Comparison of ENCODE assay signal across 9 mouse cellular contexts in the genomic region with DNA sequence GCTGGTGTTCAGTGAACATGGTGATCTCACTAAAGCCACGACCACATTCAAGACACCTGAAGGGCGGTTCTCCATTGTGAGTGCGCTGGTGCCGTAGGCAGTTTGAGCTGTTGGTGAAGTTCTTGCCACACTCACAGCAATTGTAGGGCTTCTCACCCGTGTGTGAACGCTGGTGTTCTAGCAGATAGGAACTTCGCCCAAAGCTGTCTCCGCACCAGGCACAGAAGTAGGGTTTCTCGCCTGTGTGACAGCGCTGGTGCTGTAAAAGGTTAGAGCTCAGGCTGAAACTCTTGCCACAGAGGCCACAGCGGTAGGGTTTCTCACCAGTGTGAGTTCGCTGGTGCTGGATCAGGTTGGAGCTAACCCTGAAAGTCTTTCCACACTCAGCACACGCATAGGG. TPM values are rescaled to one million over a fixed set of nuclear protein-coding genes. Genes with fewer than 3 reads are reported as not detected.
A peak's percentile ranks its signal among the peaks of the same experiment; 100 is the strongest.
DNase-seq lines count a peak whose midpoint lies in the region; ATAC-seq and TF ChIP-seq lines count a peak whose summit lies in the region.
"Had no signal": no experiment of that assay in that cellular context is flagged by ENCODE, and none has a peak within 500 bp of the region (broad histone marks: within the 10 kb centered on the region; RNA-seq: fewer than 3 reads in every experiment).

No protein-coding gene starts in this region.

- peaks cover 33% of the 10 kb centered on the region for H3K36me3 ChIP-seq in heart, embryonic 14.5 days (ENCODE audit: control insufficient read depth, insufficient read depth, low read length)
- H3K36me3 ChIP-seq in G1E (replicated peaks), result peaks cover 44% of the 10 kb centered on the region
- peaks cover 23% of the 10 kb centered on the region for H3K36me3 ChIP-seq in hindbrain, embryonic 12.5 days
- peaks cover 13% of the 10 kb centered on the region for H3K36me3 ChIP-seq in midbrain, embryonic 14.5 days (ENCODE audit: control insufficient read depth, insufficient read depth, low read length)

- DNase-seq in heart, adult 8-10 months (ENCODE audit: low spot score), result no peak
- DNase-seq in G1E (ENCODE audit: low spot score) (no peak), MN1 (ENCODE audit: low spot score) (no peak)
- DNase-seq in midbrain, embryonic 14.5 days, result no peak
- no peak for DNase-seq in thymus, postnatal 36 days
- DNase-seq in adrenal gland, adult 8-10 months, result no peak

- H3K27ac ChIP-seq in heart, embryonic 14.5 days (replicated peaks in 1 of 2; ENCODE audit: control insufficient read depth in 1 of 2, insufficient read depth in 1 of 2, low read depth in 2 of 2, low read length in 2 of 2), result no peak overlapping the region
- H3K27ac ChIP-seq in hindbrain, embryonic 12.5 days, result 0 out of 2 replicates have a peak overlapping the region, but pooled peaks have one; percentile 94
- H3K27ac ChIP-seq in midbrain, embryonic 14.5 days (replicated peaks; ENCODE audit: low read depth, low read length), result peak overlapping the region; percentile 97; the same call in 1 of the 2 replicates

- no peaks in the 10 kb centered on the region for H3K9me3 ChIP-seq in heart, embryonic 14.5 days (ENCODE audit: control insufficient read depth, low read length)
- H3K9me3 ChIP-seq in G1E (replicated peaks), result no peaks in the 10 kb centered on the region
- no peaks in the 10 kb centered on the region for H3K9me3 ChIP-seq in hindbrain, embryonic 12.5 days (replicated peaks)
- no peaks in the 10 kb centered on the region for H3K9me3 ChIP-seq in midbrain, embryonic 14.5 days (ENCODE audit: control insufficient read depth, low read length)

- peaks cover 6 to 14% of the 10 kb centered on the region in 2 experiments for H3K4me1 ChIP-seq in heart, embryonic 14.5 days (ENCODE audit: control insufficient read depth in 2 of 2, insufficient read depth in 2 of 2, low read length in 2 of 2)
- H3K4me1 ChIP-seq in G1E (ENCODE audit: insufficient read depth, low read depth, low read length), result peaks cover 37% of the 10 kb centered on the region
- H3K4me1 ChIP-seq in hindbrain, embryonic 12.5 days, result peaks cover 13% of the 10 kb centered on the region
- peaks cover 12% of the 10 kb centered on the region for H3K4me1 ChIP-seq in midbrain, embryonic 14.5 days (ENCODE audit: control insufficient read depth, insufficient read depth, low read length)

- TF ChIP-seq CTCF in G1E (IDR thresholded peaks at IDR 0.05; ENCODE audit: low read depth, low read length), result no peak

- H3K4me3 ChIP-seq in heart, embryonic 14.5 days (ENCODE audit: control insufficient read depth in 1 of 2, insufficient read depth in 1 of 2, low read depth in 1 of 2, low read length in 2 of 2), result no peak overlapping the region
- peak overlapping the region; percentile 85; the same call in 1 of the 2 replicates for H3K4me3 ChIP-seq in G1E (ENCODE audit: low read depth, low read length)
- no peak overlapping the region for H3K4me3 ChIP-seq in hindbrain, embryonic 12.5 days
- no peak overlapping the region for H3K4me3 ChIP-seq in midbrain, embryonic 14.5 days (replicated peaks; ENCODE audit: low read depth, low read length)

- no peaks in the 10 kb centered on the region for H3K27me3 ChIP-seq in heart, embryonic 14.5 days (ENCODE audit: control insufficient read depth, insufficient read depth, low read length)
- peaks cover 4% of the 10 kb centered on the region; the same call in 1 of the 2 replicates for H3K27me3 ChIP-seq in G1E (ENCODE audit: insufficient read depth, low read length)
- H3K27me3 ChIP-seq in hindbrain, embryonic 12.5 days, result no peaks in the 10 kb centered on the region
- H3K27me3 ChIP-seq in midbrain, embryonic 14.5 days (ENCODE audit: control insufficient read depth, insufficient read depth, low read length), result no peaks in the 10 kb centered on the region

- H3K4me2 ChIP-seq in heart, embryonic 14.5 days (ENCODE audit: low read length), result no peak overlapping the region
- no peak overlapping the region for H3K4me2 ChIP-seq in hindbrain, embryonic 12.5 days (replicated peaks)
- no peak overlapping the region for H3K4me2 ChIP-seq in midbrain, embryonic 14.5 days (ENCODE audit: low read length)

- H3K9ac ChIP-seq in heart, embryonic 14.5 days (ENCODE audit: low read length), result peak overlapping the region; percentile 87; the same call in 1 of the 2 replicates
- H3K9ac ChIP-seq in hindbrain, embryonic 12.5 days, result peak overlapping the region; percentile 79; the same call in 1 of the 2 replicates
- no peak overlapping the region for H3K9ac ChIP-seq in midbrain, embryonic 14.5 days (replicated peaks; ENCODE audit: low read length)

- ATAC-seq in heart, embryonic 14.5 days (ENCODE audit: insufficient number of reproducible peaks, insufficient read depth, low FRiP score, low read depth), result no peak
- ATAC-seq in G1E (ENCODE audit: extremely low read depth, insufficient number of reproducible peaks, low FRiP score, poor library complexity, severe bottlenecking), result no peak
- no peak for ATAC-seq in hindbrain, embryonic 12.5 days (ENCODE audit: low FRiP score)
- no peak for ATAC-seq in midbrain, embryonic 14.5 days (ENCODE audit: low FRiP score, low TSS enrichment)

- WGBS in heart, embryonic 14.5 days, result 89% methylated on average over 13 of the region's 13 CpGs
- WGBS in hindbrain, embryonic 12.5 days, result 94% methylated on average over 13 of the region's 13 CpGs
- 95% methylated on average over 13 of the region's 13 CpGs for WGBS in midbrain, embryonic 14.5 days

RNA-seq across cellular contexts. Expression of a gene that starts 0.7 kb away (rescaled TPM):
- polyA plus RNA-seq in heart, embryonic 14.5 days (2014; fragmentation: Nextera tagmentation; extraction: Ambion mirVana), result 8.2 and 8.5 TPM in 2 replicates
- 10 to 100 TPM in 1 of 4 experiments, 1 to 10 TPM in 3; 7.0 to 10.5 (median 7.9) TPM for total RNA-seq in heart, adult 8-10 months (2022)
- 10.2 and 12.0 TPM in 2 replicates for total RNA-seq in G1E (2014; fragmentation: Nextera tagmentation)
- 5.6 and 7.6 TPM in 2 replicates for total RNA-seq in G1E (2017)
- 22.8 and 23.8 TPM in 2 replicates for polyA plus RNA-seq in G1E (2012)
- 16.4 and 17.4 TPM in 2 replicates for polyA plus RNA-seq in hindbrain, embryonic 12.5 days (2016; fragmentation: Nextera tagmentation; extraction: Ambion mirVana)
- polyA plus RNA-seq in midbrain, embryonic 14.5 days (2014; fragmentation: Nextera tagmentation; extraction: Ambion mirVana), result 8.3 and 10.2 TPM in 2 replicates
- total RNA-seq in adrenal gland, adult 8-10 months (2022), result 10 to 100 TPM; 23.2 to 30.2 (median 24.4) TPM

RNA-seq across cellular contexts. Expression of a gene that starts 1.4 kb away (rescaled TPM):
- polyA plus RNA-seq in heart, embryonic 14.5 days (2014; fragmentation: Nextera tagmentation; extraction: Ambion mirVana), result 6.4 and 7.4 TPM in 2 replicates
- total RNA-seq in heart, adult 8-10 months (2022), result 1 to 10 TPM; 3.0 to 4.0 (median 3.6) TPM
- total RNA-seq in G1E (2014; fragmentation: Nextera tagmentation), result 3.8 and 5.5 TPM in 2 replicates
- total RNA-seq in G1E (2017), result 5.5 and 6.1 TPM in 2 replicates
- polyA plus RNA-seq in G1E (2012), result 0.72 and 0.73 TPM in 2 replicates
- 13.8 and 14.1 TPM in 2 replicates for polyA plus RNA-seq in hindbrain, embryonic 12.5 days (2016; fragmentation: Nextera tagmentation; extraction: Ambion mirVana)
- 9.1 and 11.5 TPM in 2 replicates for polyA plus RNA-seq in midbrain, embryonic 14.5 days (2014; fragmentation: Nextera tagmentation; extraction: Ambion mirVana)
- total RNA-seq in adrenal gland, adult 8-10 months (2022), result 10 to 100 TPM in 2 of 4 experiments, 1 to 10 TPM in 2; 8.8 to 11.7 (median 9.9) TPM

RNA-seq across cellular contexts. Expression of a gene that starts 10.2 kb away (rescaled TPM):
- 147 and 153 TPM in 2 replicates for polyA plus RNA-seq in heart, embryonic 14.5 days (2014; fragmentation: Nextera tagmentation; extraction: Ambion mirVana)
- total RNA-seq in heart, adult 8-10 months (2022), result 10 to 100 TPM; 13.5 to 15.7 (median 14.6) TPM
- 0.34 TPM in 1 of 2 replicates, not detected in the other for total RNA-seq in G1E (2014; fragmentation: Nextera tagmentation)
- 0.11 TPM in 1 of 2 replicates, not detected in the other for total RNA-seq in G1E (2017)
- polyA plus RNA-seq in G1E (2012), result 0.05 TPM in 1 of 2 replicates, not detected in the other
- 50.9 and 63.1 TPM in 2 replicates for polyA plus RNA-seq in hindbrain, embryonic 12.5 days (2016; fragmentation: Nextera tagmentation; extraction: Ambion mirVana)
- 10.8 and 20.2 TPM in 2 replicates for polyA plus RNA-seq in midbrain, embryonic 14.5 days (2014; fragmentation: Nextera tagmentation; extraction: Ambion mirVana)
- 10 to 100 TPM; 17.0 to 24.2 (median 20.5) TPM for total RNA-seq in adrenal gland, adult 8-10 months (2022)

RNA-seq across cellular contexts. Expression of a gene that starts 29.0 kb away (rescaled TPM):
- 0.22 and 0.36 TPM in 2 replicates for polyA plus RNA-seq in heart, embryonic 14.5 days (2014; fragmentation: Nextera tagmentation; extraction: Ambion mirVana)
- total RNA-seq in heart, adult 8-10 months (2022), result not detected
- not detected in 2 replicates for total RNA-seq in G1E (2014; fragmentation: Nextera tagmentation)
- 0.55 TPM in 1 of 2 replicates, not detected in the other for total RNA-seq in G1E (2017)
- polyA plus RNA-seq in G1E (2012), result 0.05 TPM in 1 of 2 replicates, not detected in the other
- polyA plus RNA-seq in hindbrain, embryonic 12.5 days (2016; fragmentation: Nextera tagmentation; extraction: Ambion mirVana), result not detected in 2 replicates
- polyA plus RNA-seq in midbrain, embryonic 14.5 days (2014; fragmentation: Nextera tagmentation; extraction: Ambion mirVana), result 0.31 TPM in 1 of 2 replicates, not detected in the other
- not detected for total RNA-seq in adrenal gland, adult 8-10 months (2022)
- polyA plus RNA-seq: lung, embryonic 16.5 days had no signal

RNA-seq across cellular contexts. Expression of a gene that starts 30.2 kb away (rescaled TPM):
- 917 and 1,008 TPM in 2 replicates for polyA plus RNA-seq in heart, embryonic 14.5 days (2014; fragmentation: Nextera tagmentation; extraction: Ambion mirVana)
- total RNA-seq in heart, adult 8-10 months (2022), result 1,000 to 10,000 TPM; 2,334 to 3,880 (median 3,044) TPM
- not detected in 2 replicates for total RNA-seq in G1E (2014; fragmentation: Nextera tagmentation)
- 0.27 TPM in 1 of 2 replicates, not detected in the other for total RNA-seq in G1E (2017)
- 0.13 and 0.21 TPM in 2 replicates for polyA plus RNA-seq in G1E (2012)
- 1.3 and 4.1 TPM in 2 replicates for polyA plus RNA-seq in hindbrain, embryonic 12.5 days (2016; fragmentation: Nextera tagmentation; extraction: Ambion mirVana)
- polyA plus RNA-seq in midbrain, embryonic 14.5 days (2014; fragmentation: Nextera tagmentation; extraction: Ambion mirVana), result not detected in 2 replicates
- total RNA-seq in adrenal gland, adult 8-10 months (2022), result 1 to 10 TPM in 2 of 4 experiments, not detected in 2; 4.1 to 5.3 TPM

Comparison
In these comparisons a context has a peak if more than half of its experiments do, and no peak if none do; other contexts are left out.
1. H3K27ac ChIP-seq: peak in hindbrain, embryonic 12.5 days (single experiment) and midbrain, embryonic 14.5 days (single experiment); none in heart, embryonic 14.5 days (0 of 2).
2. RNA of a gene that starts 10.2 kb away (polyA plus RNA-seq): 147 to 153 TPM in heart, embryonic 14.5 days, 50.9 to 63.1 TPM in hindbrain, embryonic 12.5 days and 10.8 to 20.2 TPM in midbrain, embryonic 14.5 days; 0.05 TPM in G1E; every median in the first group is over 10 times any median in the second.